Mouse (Mus musculus) heart, adult 8-10 months (tissue): ENCODE results near the gene Avpr1b. TPM values are rescaled to one million over a fixed set of nuclear protein-coding genes. Genes with fewer than 3 reads are reported as not detected.
A peak's percentile ranks its signal among the peaks of the same experiment; 100 is the strongest.
"Not testable (repeated sequence)": the region's sequence is repeated elsewhere in the genome, so short reads cannot be mapped to it uniquely, and the experiment has no call there.

Source experiments
- DNase-seq: peaks from one replicate; pipeline ENCODE4 v3.0.0; 2022; ENCODE audit warnings: low spot score
- total RNA-seq, 4 experiments: library from RNA; stranded (reverse); gene quantifications; 2 replicates each; pipeline ENCODE4 v1.2.4; 2022

The Avpr1b gene
- total RNA-seq, 4 experiments from 2014 or later, result not detected

- DNase-seq, result no peak
Observed at GRCm38 (mm10) chr1:131618576-131618975, 19.5 kb downstream of the Avpr1b start.

GRCm38 (mm10) chr1:131619348-131619747, 20.3 kb downstream of the Avpr1b start:
- DNase-seq, result no peak

GRCm38 (mm10) chr1:131623644-131624043, 24.6 kb downstream of the Avpr1b start:
- DNase-seq, result no peak

- no peak for DNase-seq
Observed at GRCm38 (mm10) chr1:131624175-131624835, 25.3 kb downstream of the Avpr1b start.

GRCm38 (mm10) chr1:131626200-131626599, 27.2 kb downstream of the Avpr1b start:
- no peak for DNase-seq

GRCm38 (mm10) chr1:131632216-131632615, 33.2 kb downstream of the Avpr1b start:
- DNase-seq, result not testable (repeated sequence)

GRCm38 (mm10) chr1:131634495-131634894, 35.5 kb downstream of the Avpr1b start:
- no peak for DNase-seq

GRCm38 (mm10) chr1:131637791-131638540, 38.9 kb downstream of the Avpr1b start, which contains the start of gene Ctse:
Gene Ctse (plus strand): TSS chr1:131638306.
- no peak for DNase-seq

GRCm38 (mm10) chr1:131638541-131639421, 39.7 kb downstream of the Avpr1b start:
- no peak for DNase-seq

GRCm38 (mm10) chr1:131640062-131640461, 41.0 kb downstream of the Avpr1b start:
- no peak for DNase-seq

- DNase-seq, result no peak
Observed at GRCm38 (mm10) chr1:131641565-131641964, 42.5 kb downstream of the Avpr1b start.

- DNase-seq, result no peak
Observed at GRCm38 (mm10) chr1:131642251-131642650, 43.2 kb downstream of the Avpr1b start.

- DNase-seq, result no peak
Observed at GRCm38 (mm10) chr1:131652670-131653443, 53.8 kb downstream of the Avpr1b start.

- DNase-seq, result no peak
Observed at GRCm38 (mm10) chr1:131655601-131656000, 56.6 kb downstream of the Avpr1b start.

GRCm38 (mm10) chr1:131657945-131658354, 58.9 kb downstream of the Avpr1b start:
- peak; percentile 84 for DNase-seq

GRCm38 (mm10) chr1:131659512-131660085, 60.6 kb downstream of the Avpr1b start:
- no peak for DNase-seq

- DNase-seq, result no peak
Observed at GRCm38 (mm10) chr1:131660266-131660665, 61.2 kb downstream of the Avpr1b start.

- DNase-seq, result no peak
Observed at GRCm38 (mm10) chr1:131660716-131661472, 61.9 kb downstream of the Avpr1b start.
